Mouse (Mus musculus) myocyte (in vitro differentiated cells): ENCODE results near the gene Ggn. TPM values are rescaled to one million over a fixed set of nuclear protein-coding genes. Genes with fewer than 3 reads are reported as not detected.
A peak's percentile ranks its signal among the peaks of the same experiment; 100 is the strongest.

Source experiments
- H3K27me3 ChIP-seq: one replicate; pipeline ENCODE4 v1.6.1; 2011; ENCODE audit not compliant: control insufficient read depth, insufficient read depth, insufficient read length
- H3K36me3 ChIP-seq: one replicate; pipeline ENCODE4 v1.6.1; 2011; ENCODE audit not compliant: control insufficient read depth, insufficient read depth
- H3K4me2 ChIP-seq: one replicate; pipeline ENCODE4 v1.6.1; 2011; ENCODE audit warnings: low read depth, control low read depth
- H3K4me3 ChIP-seq: one replicate; pipeline ENCODE4 v1.5.1; 2011; ENCODE audit warnings: mild to moderate bottlenecking, control low read depth, moderate library complexity
- H3K79me2 ChIP-seq: one replicate; pipeline ENCODE4 v1.6.1; 2011; ENCODE audit not compliant: control insufficient read depth, insufficient read depth
- H3ac ChIP-seq: one replicate; pipeline ENCODE4 v1.6.1; 2011; ENCODE audit not compliant: control insufficient read depth, insufficient read length
- CEBPB ChIP-seq: IDR thresholded peaks from 2 replicates; pipeline ENCODE4 v1.6.1; 2011; ENCODE audit warnings: mild to moderate bottlenecking, moderate library complexity; ENCODE audit not compliant: poor library complexity, insufficient read depth, severe bottlenecking
- E2F4 ChIP-seq: IDR thresholded peaks from one replicate; pipeline ENCODE4 v1.6.1; 2011; ENCODE audit warnings: mild to moderate bottlenecking, control low read depth, moderate library complexity; ENCODE audit not compliant: insufficient read depth
- MAX ChIP-seq: IDR thresholded peaks from one replicate; pipeline ENCODE4 v1.6.1; 2011; ENCODE audit warnings: low read depth, mild to moderate bottlenecking, control low read depth
- MYOD1 ChIP-seq, 3 experiments: IDR thresholded peaks; one replicate each; pipeline ENCODE4 v1.6.1; 2011; ENCODE audit warnings: control low read depth in 2 of 3, low read depth in 2 of 3, mild to moderate bottlenecking in 2 of 3, moderate library complexity in 1 of 3; ENCODE audit not compliant: insufficient read length in 2 of 3, control insufficient read depth in 1 of 3
- MYOG ChIP-seq, 3 experiments: IDR thresholded peaks; one replicate each; pipeline ENCODE4 v1.6.1; 2011; ENCODE audit warnings: control low read depth in 2 of 3, low read depth in 2 of 3, mild to moderate bottlenecking in 2 of 3; ENCODE audit not compliant: insufficient read length in 2 of 3, control insufficient read depth in 1 of 3, insufficient read depth in 1 of 3
- POLR2A ChIP-seq: IDR thresholded peaks from one replicate; pipeline ENCODE4 v1.6.1; 2011; ENCODE audit warnings: low read depth, mild to moderate bottlenecking, control low read depth, moderate library complexity; ENCODE audit not compliant: insufficient read length
- POLR2AphosphoS2 ChIP-seq: IDR thresholded peaks from one replicate; pipeline ENCODE4 v1.6.1; 2011; ENCODE audit warnings: low read depth, control low read depth; ENCODE audit not compliant: insufficient read length
- REST ChIP-seq: IDR thresholded peaks from one replicate; pipeline ENCODE4 v1.6.1; 2011; ENCODE audit warnings: mild to moderate bottlenecking, control low read depth, moderate library complexity; ENCODE audit not compliant: insufficient read depth, insufficient read length
- SRF ChIP-seq: IDR thresholded peaks from one replicate; pipeline ENCODE4 v1.6.1; 2011; ENCODE audit warnings: low read depth; ENCODE audit not compliant: control insufficient read depth, insufficient read length
- TCF12 ChIP-seq: IDR thresholded peaks from one replicate; pipeline ENCODE4 v1.6.1; 2011; ENCODE audit warnings: mild to moderate bottlenecking, control low read depth; ENCODE audit not compliant: poor library complexity, insufficient read depth, severe bottlenecking
- TCF3 ChIP-seq: IDR thresholded peaks from one replicate; pipeline ENCODE4 v1.6.1; 2011; ENCODE audit warnings: low read depth, control low read depth; ENCODE audit not compliant: insufficient read length
- USF1 ChIP-seq: IDR thresholded peaks from one replicate; pipeline ENCODE4 v1.6.1; 2011; ENCODE audit warnings: low read depth, mild to moderate bottlenecking, control low read depth, moderate library complexity
- polyA plus RNA-seq: library from polyadenylated mRNA; unstranded; fragments of >200 nt; fragmentation: generic; extraction: Trizol; gene quantifications from one replicate; pipeline ENCODE4 v1.2.1, GENCODE M21; 2012; ENCODE audit warnings: missing spikeins

Ggn gene
- 0.89 TPM for polyA plus RNA-seq

DNA sequence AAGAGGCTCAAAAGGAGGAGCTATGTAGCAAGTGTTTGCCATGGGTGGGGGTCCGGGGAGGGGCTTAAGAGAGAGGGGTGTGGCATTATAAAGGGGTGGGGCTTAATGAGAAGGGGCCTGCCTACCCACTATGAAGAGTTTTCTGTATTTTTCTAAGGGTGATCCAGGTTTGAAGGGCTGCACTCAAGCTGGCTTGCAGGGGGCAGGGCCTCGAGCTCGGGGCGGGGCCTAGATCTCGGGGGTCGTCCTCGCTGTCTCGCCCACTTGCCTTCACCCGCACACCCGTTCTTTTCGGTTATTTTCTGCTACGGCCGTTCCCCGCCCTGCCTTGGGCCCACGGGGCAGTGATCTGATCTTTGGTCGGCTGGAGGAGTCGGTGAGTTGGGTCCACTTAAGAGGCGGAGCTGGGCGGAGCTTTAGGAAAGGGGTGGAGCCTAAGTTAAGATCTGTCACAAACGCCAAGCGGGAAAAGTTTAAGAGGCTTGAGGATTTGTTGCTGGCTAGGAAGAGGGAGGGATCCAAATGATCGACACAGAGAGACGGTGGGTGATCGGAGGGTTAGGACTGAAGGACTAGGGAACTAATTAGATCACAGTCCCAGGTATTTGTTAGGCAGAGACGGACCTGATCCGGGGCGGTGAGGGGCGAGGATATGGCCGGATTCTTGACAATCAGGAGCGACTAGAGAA is at the start of gene Ggn, which contains the start of gene Spred3:
Gene Ggn, plus strand, starts transcription at position 145 of the 689 bp plus-strand sequence.
Gene Spred3, minus strand, starts transcription at position 346 of the 689 bp plus-strand sequence.
- no peaks in the 10 kb centered on the region for H3K36me3 ChIP-seq
- H3K4me3 ChIP-seq: peak within 1 kb of the TSS; percentile 61
- H3ac ChIP-seq: peak within 1 kb of the TSS; percentile 61
- no peaks in the 10 kb centered on the region for H3K27me3 ChIP-seq
- TF ChIP-seq MYOD1 (IDR thresholded peaks at IDR 0.05; ENCODE audit: control insufficient read depth in 1 of 3, insufficient read length in 2 of 3, low read depth in 2 of 3) (no peak), POLR2AphosphoS2 (peak; percentile 60), TCF3 (no peak), POLR2A (peak; percentile 39), MAX (no peak), E2F4 (no peak)
- no peaks in the 10 kb centered on the region for H3K79me2 ChIP-seq
- H3K4me2 ChIP-seq: peak within 1 kb of the TSS; percentile 93

DNA sequence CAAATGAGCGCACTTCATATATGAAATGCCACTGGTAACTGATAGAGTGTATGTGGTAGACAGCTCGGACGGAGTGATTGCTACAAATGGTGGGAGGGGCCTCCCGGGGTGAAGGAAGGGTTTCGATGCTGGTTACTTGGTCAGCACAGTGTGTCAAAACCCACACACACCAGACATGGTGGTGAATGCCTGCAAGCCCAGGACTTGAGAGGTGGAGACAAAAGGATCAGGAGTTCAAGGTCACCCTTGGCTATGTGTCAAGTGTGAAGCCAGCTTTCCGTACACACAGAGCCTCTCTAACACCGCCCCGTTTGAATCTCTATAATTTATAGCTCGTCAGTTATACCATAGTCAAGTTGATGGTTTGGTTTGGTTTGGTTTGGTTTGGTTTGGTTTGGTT is 47.2 kb upstream of the Ggn start:
- TF ChIP-seq POLR2AphosphoS2: peak; percentile 45
- TF ChIP-seq MYOG (IDR thresholded peaks at IDR 0.05; ENCODE audit: control insufficient read depth in 1 of 3, insufficient read depth in 1 of 3, insufficient read length in 2 of 3, low read depth in 2 of 3): no peak
- Histone ChIP-seq H3K79me2 (peaks cover 15% of the 10 kb centered on the region), H3K4me2 (peak overlapping the region; percentile 82), H3K4me3 (peak overlapping the region; percentile 54), H3K27me3 (no peaks in the 10 kb centered on the region), H3K36me3 (no peaks in the 10 kb centered on the region), H3ac (no peak overlapping the region)

DNA sequence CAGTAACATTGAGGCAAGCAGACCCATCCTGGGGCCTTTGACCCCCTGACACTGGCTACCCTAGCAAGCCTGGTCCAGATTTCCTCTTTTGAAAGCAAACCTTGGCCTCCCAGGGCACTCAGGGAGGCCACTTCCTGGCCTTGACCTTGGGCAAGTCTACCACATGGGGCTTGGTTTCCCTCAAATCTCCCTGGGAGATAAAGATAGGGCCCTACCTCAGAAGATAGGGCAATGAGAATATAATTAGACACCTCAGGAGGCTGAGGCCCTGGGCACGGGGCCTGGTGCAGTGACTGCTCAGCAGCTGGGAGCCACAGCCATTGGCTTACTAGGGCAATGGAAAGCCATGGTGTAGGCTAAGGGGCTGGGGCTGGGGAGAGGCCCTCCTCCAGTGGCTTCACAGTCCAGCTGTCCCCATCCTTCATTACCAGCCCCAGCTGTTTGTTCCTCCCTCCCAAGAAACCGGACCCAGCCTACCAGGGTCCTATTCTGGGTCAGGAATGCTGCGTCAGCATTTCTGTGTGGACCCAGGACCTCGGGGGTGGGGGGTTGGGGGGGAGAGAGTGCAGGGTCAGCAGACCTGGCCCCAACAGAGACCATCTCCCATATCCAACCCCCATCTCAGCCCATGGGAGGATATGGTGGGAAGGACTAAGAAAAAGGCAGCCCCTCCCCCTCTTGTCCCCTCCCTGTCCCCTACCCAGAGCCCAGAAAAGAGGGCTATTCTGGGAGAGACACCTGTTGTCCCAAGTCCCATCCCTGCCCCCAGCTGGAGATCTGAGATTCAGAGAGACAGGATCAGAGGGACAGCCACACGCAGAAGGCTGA is 46.3 kb upstream of the Ggn start:
- peak overlapping the region; percentile 54 for H3K4me3 ChIP-seq
- peak overlapping the region; percentile 82 for H3K4me2 ChIP-seq

DNA sequence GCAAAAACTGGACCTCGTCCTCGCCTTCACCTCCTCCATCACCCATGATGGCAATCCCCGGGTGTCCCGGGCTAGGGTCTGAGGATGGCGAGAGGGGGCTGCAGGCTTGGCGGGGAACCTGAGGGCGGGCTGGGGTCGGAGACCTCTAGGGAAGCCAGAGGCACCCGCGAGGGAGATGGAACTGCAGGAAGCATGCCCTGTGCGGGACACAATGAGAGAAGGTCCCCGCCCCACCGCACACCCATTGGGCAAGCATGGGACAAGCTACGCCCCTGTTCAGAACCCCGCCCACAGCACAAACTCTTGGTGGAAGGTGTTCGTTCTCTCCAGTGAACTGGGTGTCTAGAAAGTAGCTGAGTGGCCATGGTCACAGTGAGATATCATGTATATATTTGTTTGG is 45.0 kb upstream of the Ggn start, which contains the start of gene Ryr1:
Gene Ryr1, minus strand, starts transcription at position 210 of the 400 bp plus-strand sequence.
- Histone ChIP-seq H3K36me3 (no peaks in the 10 kb centered on the region), H3K4me2 (peak within 1 kb of the TSS; percentile 72), H3K27me3 (no peaks in the 10 kb centered on the region), H3K79me2 (peaks cover 15% of the 10 kb centered on the region), H3ac (peak within 1 kb of the TSS; percentile 73), H3K4me3 (peak within 1 kb of the TSS; percentile 54)
- TF ChIP-seq MYOG (IDR thresholded peaks at IDR 0.05; ENCODE audit: control insufficient read depth in 1 of 3, insufficient read depth in 1 of 3, insufficient read length in 2 of 3, low read depth in 2 of 3) (peak in 1 of 3 experiments; percentile 10), POLR2AphosphoS2 (peak; percentile 92), TCF3 (no peak), E2F4 (no peak), POLR2A (peak; percentile 93), USF1 (no peak), CEBPB (no peak), SRF (no peak), MAX (no peak), TCF12 (no peak), MYOD1 (IDR thresholded peaks at IDR 0.05; ENCODE audit: control insufficient read depth in 1 of 3, insufficient read length in 2 of 3, low read depth in 2 of 3) (no peak), REST (no peak)

More for the DNA sequence above, 46.3 kb upstream of the Ggn start:
- Histone ChIP-seq H3ac (peak overlapping the region; percentile 73), H3K36me3 (no peaks in the 10 kb centered on the region), H3K27me3 (no peaks in the 10 kb centered on the region), H3K79me2 (peaks cover 15% of the 10 kb centered on the region)
- peak; percentile 57 for TF ChIP-seq TCF3
- no peak for TF ChIP-seq E2F4
- TF ChIP-seq MAX: no peak
- TF ChIP-seq POLR2A: peak; percentile 50
- TF ChIP-seq SRF: no peak
- peak; percentile 61 to 97 (median 74) for TF ChIP-seq MYOG (IDR thresholded peaks at IDR 0.05; ENCODE audit: control insufficient read depth in 1 of 3, insufficient read depth in 1 of 3, insufficient read length in 2 of 3, low read depth in 2 of 3)
- TF ChIP-seq MYOD1 (IDR thresholded peaks at IDR 0.05; ENCODE audit: control insufficient read depth in 1 of 3, insufficient read length in 2 of 3, low read depth in 2 of 3): peak; percentile 90 to 98 (median 97)
- no peak for TF ChIP-seq USF1
- TF ChIP-seq CEBPB: no peak
- TF ChIP-seq REST: no peak
- no peak for TF ChIP-seq TCF12
- no peak for TF ChIP-seq POLR2AphosphoS2
